Mouse (Mus musculus): ENCODE data around the gene Myh6.

GRCm38 (mm10) chr14:55005967-55006366, 39.2 kb upstream of the Myh6 start:
- TF ChIP-seq CTCF (IDR thresholded peaks at IDR 0.05) (no peak), EP300 (IDR thresholded peaks at IDR 0.05) (no peak)
